Mouse (Mus musculus): ENCODE measurements at regions not wholly inside any gene's neighbourhood (a gene's known extent, or its start where the extent isn't known, plus 50 kb on each side); places are given as distances from the start of the nearest gene placed in this dataset.

DNA sequence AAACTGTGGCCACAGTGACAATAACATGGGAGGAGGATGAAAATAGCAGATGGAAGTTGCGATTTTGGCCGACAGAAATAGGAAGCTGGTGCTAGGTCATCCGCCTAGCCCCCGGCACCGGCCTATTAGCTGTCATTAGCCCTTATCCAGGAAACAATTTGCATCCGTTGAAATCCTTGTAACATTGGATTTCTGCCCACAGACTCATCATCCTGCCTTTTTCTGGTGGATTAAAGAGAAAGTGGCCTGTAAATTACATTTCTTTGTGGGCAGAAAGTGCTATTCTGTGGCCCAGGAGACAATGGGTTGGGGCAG lies 261.1 kb upstream of the Gm10131 start:
- TF ChIP-seq POLR2A (IDR thresholded peaks at IDR 0.05; ENCODE audit: borderline replicate concordance, insufficient read depth, low read length) (no peak), CTCF (IDR thresholded peaks at IDR 0.05; ENCODE audit: borderline replicate concordance, insufficient read depth, low read depth, low read length) (no peak)
